Mouse (Mus musculus) kidney, adult 2 months (tissue): ENCODE data around the gene Klf11.
A peak's percentile ranks its signal among the peaks of the same experiment; 100 is the strongest.

ENCODE experiments used
- CTCF ChIP-seq: fragments of 200-500 bp; conservative IDR thresholded peaks from 2 replicates; pipeline ENCODE4 v1.5.1; 2011; ENCODE audit warnings: low read depth, mild to moderate bottlenecking, control low read depth, low read length, moderate library complexity, mixed read lengths; ENCODE audit not compliant: insufficient read depth, insufficient read length
- POLR2A ChIP-seq: fragments of 200-500 bp; IDR thresholded peaks from one replicate; pipeline ENCODE4 v1.6.1; 2011; ENCODE audit warnings: low read depth, low read length, control low read depth

DNA sequence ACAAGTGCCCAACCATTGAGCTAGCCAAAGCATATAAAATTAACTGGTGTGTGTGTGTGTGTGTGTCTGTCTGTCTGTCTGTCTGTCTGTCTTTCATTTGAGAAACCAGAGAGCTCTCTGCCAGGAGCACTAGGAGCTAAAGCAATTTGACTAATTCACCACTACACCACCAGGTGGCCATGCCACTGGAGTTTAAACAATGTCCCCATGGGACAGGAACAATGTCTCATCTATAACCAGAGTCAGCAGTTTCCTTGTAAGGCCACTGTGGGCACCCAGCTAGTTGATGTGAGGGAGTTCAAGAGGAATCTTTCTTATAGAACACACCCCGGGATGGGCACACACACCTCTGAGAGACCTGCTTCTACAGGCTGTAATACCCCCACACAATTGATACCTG is 20.9 kb upstream of the Klf11 start:
- TF ChIP-seq CTCF (peak; percentile 49), POLR2A (no peak)
